Mouse (Mus musculus) midbrain, embryonic 10.5 days (tissue): ENCODE data around the gene Bcl2l15. TPM values are rescaled to one million over a fixed set of nuclear protein-coding genes. Genes with fewer than 3 reads are reported as not detected.

Experiments used
- DNase-seq: peaks from one replicate; pipeline ENCODE4 v3.0.0-alpha.2; 2017; ENCODE audit warnings: low spot score
- H3K27ac ChIP-seq: fragments of 300-500 bp; sonication (generic); replicated peaks from 2 replicates; pipeline ENCODE4 v1.5.1; 2016; ENCODE audit warnings: mild to moderate bottlenecking
- H3K27me3 ChIP-seq: fragments of 300-500 bp; sonication (generic); 2 replicates; pipeline ENCODE4 v1.6.1; 2016; ENCODE audit warnings: low read depth, mild to moderate bottlenecking; ENCODE audit not compliant: poor library complexity, severe bottlenecking
- H3K36me3 ChIP-seq: fragments of 300-500 bp; sonication (generic); 2 replicates; pipeline ENCODE4 v1.6.1; 2016; ENCODE audit warnings: mild to moderate bottlenecking, moderate library complexity
- H3K4me1 ChIP-seq: fragments of 300-500 bp; sonication (generic); 2 replicates; pipeline ENCODE4 v1.6.1; 2016
- H3K4me3 ChIP-seq: fragments of 300-500 bp; sonication (generic); 2 replicates; pipeline ENCODE4 v1.5.1; 2016; ENCODE audit warnings: mild to moderate bottlenecking, moderate library complexity
- H3K9me3 ChIP-seq: fragments of 300-500 bp; sonication (generic); replicated peaks from 2 replicates; pipeline ENCODE4 v1.6.1; 2016; ENCODE audit warnings: mild to moderate bottlenecking
- WGBS: fragments of 180-500 bp; shearing (Covaris S2); methylation state at CpG from one replicate; pipeline ENCODE4 v1.1.7; 2016; 5-methylcytosine and 5-hydroxymethylcytosine counted together
- polyA plus RNA-seq: library from polyadenylated mRNA; unstranded; fragments of >200 nt; fragmentation: Nextera tagmentation; extraction: Ambion mirVana; gene quantifications from 2 replicates; pipeline ENCODE4 v1.2.1, GENCODE M21; 2016

The Bcl2l15 gene
- polyA plus RNA-seq, 1 experiment from 2014 or later = not detected

DNA sequence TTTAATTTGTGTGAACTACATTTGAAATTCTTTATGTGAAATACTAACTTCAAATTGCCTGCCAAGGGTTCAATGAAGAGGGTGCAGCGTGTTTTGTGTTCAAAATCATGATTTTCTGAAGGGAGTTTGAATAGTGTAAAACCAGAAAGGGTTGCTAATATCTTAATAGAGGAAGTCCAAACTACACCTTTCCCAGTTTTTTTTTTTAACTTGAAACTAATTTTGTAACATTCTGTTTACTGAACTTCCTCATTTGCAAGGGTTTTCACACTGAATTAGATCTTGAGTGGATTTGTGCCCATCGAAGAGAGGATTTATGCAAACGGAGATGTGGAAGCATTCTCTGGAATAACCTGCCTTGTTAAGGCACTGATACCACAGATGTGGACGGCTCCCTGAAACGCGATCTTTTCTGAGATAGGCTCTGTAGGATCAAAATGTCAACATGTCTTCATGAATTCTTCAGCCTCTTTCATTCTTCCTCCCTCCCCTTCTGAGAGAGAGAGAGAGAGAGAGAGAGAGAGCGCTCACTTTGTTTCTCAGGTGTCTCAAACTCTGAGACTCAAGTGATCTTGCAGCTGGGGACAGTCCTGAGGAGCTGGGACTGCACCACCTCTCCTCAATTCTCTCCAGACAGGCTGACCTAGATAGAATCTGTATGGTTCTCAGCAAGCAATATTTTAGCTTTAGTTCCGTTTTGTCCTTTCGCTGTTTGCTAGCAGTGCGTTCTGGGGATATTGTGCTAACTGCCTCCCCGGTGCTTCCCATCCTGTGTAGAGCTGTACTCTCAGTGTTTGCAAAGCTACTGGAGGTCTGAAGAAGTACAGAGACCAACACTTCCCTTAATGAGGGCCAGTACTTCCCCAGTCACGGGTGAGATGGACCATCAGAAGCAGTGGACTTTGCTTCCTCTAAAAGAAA, 26.7 kb downstream of the Bcl2l15 start, which contains the start of gene Ptpn22:
Ptpn22 (plus strand) TSS at position 915 of the 921 bp plus-strand sequence.
- no peaks in the 10 kb centered on the region for H3K4me1 ChIP-seq
- no peaks in the 10 kb centered on the region for H3K36me3 ChIP-seq
- 83% methylated on average over 12 of the region's 12 CpGs for WGBS
- no peak within 1 kb of the TSS for H3K27ac ChIP-seq
- H3K27me3 ChIP-seq = no peaks in the 10 kb centered on the region
- H3K4me3 ChIP-seq = no peak within 1 kb of the TSS
- no peaks in the 10 kb centered on the region for H3K9me3 ChIP-seq
- DNase-seq = no peak

DNA sequence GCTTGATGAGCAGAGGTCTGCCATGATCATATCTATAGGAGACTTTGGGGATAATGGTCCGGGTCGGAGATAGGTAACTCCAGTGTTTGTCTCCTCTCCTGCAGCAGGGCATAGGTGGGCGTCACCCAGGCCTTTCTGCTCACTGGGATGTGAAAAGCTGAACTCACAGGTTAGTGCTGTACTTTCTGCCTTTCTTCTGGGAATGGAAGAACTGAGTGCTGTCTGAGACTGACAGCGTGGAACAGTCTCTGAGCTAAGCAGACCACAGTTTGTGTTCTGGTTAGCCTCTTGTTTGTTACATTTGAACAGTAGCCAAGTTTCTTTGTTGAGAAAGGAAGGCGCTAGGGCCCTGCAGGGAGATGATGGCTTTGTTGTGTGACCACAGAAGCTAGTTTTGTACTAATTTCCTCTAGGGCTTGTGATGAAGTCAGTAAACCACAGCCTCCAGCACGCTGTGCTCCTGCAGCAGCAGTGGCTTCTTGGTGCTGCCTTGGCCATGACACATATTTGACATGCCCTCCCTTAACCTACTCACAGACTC, 27.5 kb downstream of the Bcl2l15 start:
- no peak for DNase-seq
- no peaks in the 10 kb centered on the region for H3K36me3 ChIP-seq
- no peaks in the 10 kb centered on the region for H3K4me1 ChIP-seq
- H3K27ac ChIP-seq = no peak overlapping the region
- 89% methylated on average over 6 of the region's 6 CpGs for WGBS
- no peak overlapping the region for H3K4me3 ChIP-seq
- no peaks in the 10 kb centered on the region for H3K9me3 ChIP-seq
- H3K27me3 ChIP-seq = no peaks in the 10 kb centered on the region

DNA sequence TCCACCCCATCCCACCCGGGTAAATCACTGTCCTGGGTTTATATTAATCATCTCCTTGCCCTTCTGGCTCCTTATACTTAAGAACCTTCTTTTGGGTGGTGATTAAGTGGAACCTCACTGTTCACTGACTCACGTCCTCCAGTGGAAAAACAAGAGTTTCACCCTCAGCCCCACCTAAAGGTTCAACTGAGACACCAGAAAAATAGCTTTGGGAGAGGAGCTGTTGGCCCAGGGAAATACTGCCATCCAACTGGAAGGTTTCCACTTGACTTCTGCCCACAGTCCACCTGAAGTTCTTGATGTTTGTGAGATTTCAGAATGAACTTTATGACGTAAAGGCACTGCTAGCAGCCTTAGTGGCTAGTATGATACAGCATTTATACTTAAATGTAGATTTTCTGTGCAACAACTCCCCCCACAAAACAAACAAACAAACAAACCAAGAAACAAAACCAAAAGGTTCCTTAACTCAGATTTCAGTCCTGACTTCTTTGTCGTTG, 30.4 kb downstream of the Bcl2l15 start:
- DNase-seq = no peak
- WGBS = 88% methylated on average over 4 of the region's 4 CpGs
- Histone ChIP-seq H3K27me3 (no peaks in the 10 kb centered on the region), H3K9me3 (no peaks in the 10 kb centered on the region), H3K4me1 (no peaks in the 10 kb centered on the region), H3K36me3 (no peaks in the 10 kb centered on the region), H3K4me3 (no peak overlapping the region), H3K27ac (no peak overlapping the region)

DNA sequence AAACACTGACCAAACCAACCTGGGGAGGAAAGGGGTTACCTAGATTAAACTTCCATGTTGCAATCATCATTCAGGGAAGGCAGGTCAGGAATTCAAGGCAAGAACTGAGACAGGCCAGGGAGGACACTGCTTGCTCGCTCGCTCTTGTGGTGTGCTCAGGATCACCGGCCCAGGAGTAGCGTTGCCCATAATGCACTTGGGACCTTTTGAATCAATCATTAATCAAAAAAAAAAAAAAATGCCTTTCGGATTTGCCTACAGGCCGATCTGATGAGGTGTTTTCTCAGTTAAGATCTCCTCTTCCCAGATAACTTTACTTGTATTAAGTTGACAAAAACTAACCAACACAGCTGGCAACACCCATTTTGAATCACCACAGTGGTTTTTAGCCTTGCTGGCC, 31.8 kb downstream of the Bcl2l15 start:
- Histone ChIP-seq H3K27me3 (no peaks in the 10 kb centered on the region), H3K4me3 (no peak overlapping the region), H3K4me1 (no peaks in the 10 kb centered on the region), H3K27ac (no peak overlapping the region), H3K9me3 (no peaks in the 10 kb centered on the region), H3K36me3 (no peaks in the 10 kb centered on the region)
- DNase-seq = no peak
- WGBS = 95% methylated on average over 6 of the region's 6 CpGs

DNA sequence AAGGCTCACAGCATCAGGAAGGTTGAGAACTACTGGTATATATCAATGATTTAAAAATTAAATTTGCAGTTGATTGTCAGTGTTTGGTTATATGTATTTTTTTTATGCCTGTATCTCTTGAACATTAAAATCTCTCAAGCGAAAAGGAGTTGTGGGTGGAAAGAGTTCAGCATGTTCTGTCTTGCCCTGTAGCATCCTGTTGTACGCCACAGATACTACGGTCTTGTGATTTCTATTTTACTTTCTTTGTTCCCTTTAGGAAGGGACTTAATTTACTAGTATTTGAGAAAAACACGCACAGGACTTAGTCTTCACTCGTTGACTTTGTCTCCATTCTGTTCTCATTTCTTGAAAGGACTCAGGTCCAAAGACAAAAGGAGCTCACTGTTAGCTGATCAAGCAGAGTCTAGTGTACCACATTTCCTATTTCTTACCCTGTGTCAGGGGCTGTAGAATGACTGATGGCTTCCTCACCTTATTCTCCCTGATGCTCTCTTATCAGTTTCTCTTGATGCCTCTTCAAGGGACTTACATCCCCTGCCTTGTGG, 35.1 kb downstream of the Bcl2l15 start:
- Histone ChIP-seq H3K4me3 (no peak overlapping the region), H3K36me3 (no peaks in the 10 kb centered on the region), H3K27ac (no peak overlapping the region), H3K4me1 (no peaks in the 10 kb centered on the region), H3K27me3 (no peaks in the 10 kb centered on the region), H3K9me3 (no peaks in the 10 kb centered on the region)
- DNase-seq = no peak
- 90% methylated on average over 5 of the region's 5 CpGs for WGBS

DNA sequence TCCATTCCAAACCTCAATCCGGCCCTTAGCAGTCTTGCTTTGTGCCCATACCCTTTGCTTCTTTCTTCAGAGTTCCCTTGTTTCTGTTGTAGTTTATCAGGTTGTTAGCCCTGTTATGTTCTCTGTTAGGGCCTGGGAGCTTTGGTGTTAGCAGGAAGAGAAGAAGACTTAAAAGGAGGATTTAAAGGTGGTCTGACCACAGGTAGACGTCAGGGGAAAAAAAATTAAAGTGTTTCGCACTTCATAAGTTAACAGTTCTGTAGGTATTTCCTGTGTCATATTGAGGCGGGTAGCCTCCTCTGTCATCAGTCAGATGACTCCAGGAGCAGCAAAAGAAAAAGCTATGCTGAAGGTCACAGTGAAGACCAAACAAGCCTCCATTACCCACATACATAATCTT, 35.6 kb downstream of the Bcl2l15 start:
- Histone ChIP-seq H3K9me3 (no peaks in the 10 kb centered on the region), H3K27ac (no peak overlapping the region), H3K27me3 (no peaks in the 10 kb centered on the region), H3K4me3 (no peak overlapping the region), H3K36me3 (no peaks in the 10 kb centered on the region), H3K4me1 (no peaks in the 10 kb centered on the region)
- 92% methylated on average over 4 of the region's 4 CpGs for WGBS
- no peak for DNase-seq

DNA sequence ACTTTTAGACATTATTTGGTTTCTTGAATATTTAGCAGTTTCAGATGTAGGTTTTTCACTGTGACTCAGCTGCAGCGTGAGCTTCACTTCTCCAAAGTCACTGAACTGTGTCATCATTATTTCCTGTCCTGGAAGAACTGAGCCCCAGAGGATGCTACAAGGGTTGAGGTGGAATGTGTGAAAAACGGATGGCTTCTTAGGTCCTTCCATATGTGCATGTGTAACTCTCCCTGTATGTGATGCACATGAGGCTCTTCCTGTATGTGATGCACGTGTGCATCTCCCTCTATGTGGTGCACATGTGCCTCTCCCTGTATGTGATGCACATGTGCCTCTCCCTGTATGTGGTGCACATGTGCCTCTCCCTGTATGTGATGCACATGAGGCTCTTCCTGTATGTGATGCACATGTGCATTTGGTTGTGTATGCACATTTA, 40.3 kb downstream of the Bcl2l15 start:
- Histone ChIP-seq H3K4me3 (no peak overlapping the region), H3K27ac (no peak overlapping the region), H3K36me3 (no peaks in the 10 kb centered on the region), H3K4me1 (no peaks in the 10 kb centered on the region), H3K9me3 (no peaks in the 10 kb centered on the region), H3K27me3 (no peaks in the 10 kb centered on the region)
- DNase-seq = no peak
- 71% methylated on average over 3 of the region's 3 CpGs for WGBS

DNA sequence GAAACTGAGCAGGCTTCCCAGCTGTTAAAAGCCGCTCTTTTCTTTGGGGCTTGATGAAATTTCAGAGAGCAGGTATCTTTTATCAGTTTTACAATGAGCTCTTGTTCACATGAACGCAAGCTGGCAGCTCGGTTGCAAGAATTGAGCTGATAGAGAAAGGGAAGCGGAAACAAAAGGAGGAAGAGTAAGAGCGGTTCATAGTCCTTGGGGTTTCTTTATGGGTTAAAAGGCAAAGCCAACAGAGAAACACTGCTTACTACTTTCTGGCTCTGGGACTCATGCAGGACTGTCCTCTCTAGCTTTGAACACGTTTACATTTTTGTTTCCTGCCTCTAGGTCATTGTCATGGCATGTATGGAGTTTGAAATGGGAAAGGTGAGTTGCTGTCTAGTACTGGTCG, 41.9 kb downstream of the Bcl2l15 start:
- no peaks in the 10 kb centered on the region for H3K4me1 ChIP-seq
- no peaks in the 10 kb centered on the region for H3K36me3 ChIP-seq
- 78% methylated on average over 7 of the region's 7 CpGs for WGBS
- no peak overlapping the region for H3K4me3 ChIP-seq
- no peak overlapping the region for H3K27ac ChIP-seq
- DNase-seq = no peak
- H3K27me3 ChIP-seq = no peaks in the 10 kb centered on the region
- H3K9me3 ChIP-seq = no peaks in the 10 kb centered on the region

DNA sequence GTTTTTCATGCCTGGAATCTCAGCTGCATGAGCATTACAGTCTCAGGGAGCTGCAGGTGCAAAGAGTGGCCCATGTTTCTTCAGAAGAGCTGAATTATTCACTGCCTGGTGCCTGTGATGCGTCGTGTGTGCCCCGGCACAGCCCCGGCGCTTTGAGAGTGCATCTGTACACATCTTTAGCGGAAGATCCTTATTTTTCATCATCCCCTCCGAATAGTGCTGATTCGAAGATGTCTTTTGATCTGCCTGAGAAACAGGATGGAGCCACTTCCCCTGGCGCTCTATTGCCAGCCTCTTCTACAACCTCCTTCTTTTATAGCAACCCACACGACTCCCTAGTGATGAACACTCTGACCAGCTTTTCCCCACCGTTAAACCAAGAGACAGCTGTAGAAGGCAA, 53.5 kb downstream of the Bcl2l15 start:
- H3K27ac ChIP-seq = no peak overlapping the region
- H3K36me3 ChIP-seq = no peaks in the 10 kb centered on the region
- H3K27me3 ChIP-seq = no peaks in the 10 kb centered on the region
- no peak overlapping the region for H3K4me3 ChIP-seq
- WGBS = 85% methylated on average over 11 of the region's 11 CpGs
- no peaks in the 10 kb centered on the region for H3K4me1 ChIP-seq
- no peak for DNase-seq
- H3K9me3 ChIP-seq = no peaks in the 10 kb centered on the region

DNA sequence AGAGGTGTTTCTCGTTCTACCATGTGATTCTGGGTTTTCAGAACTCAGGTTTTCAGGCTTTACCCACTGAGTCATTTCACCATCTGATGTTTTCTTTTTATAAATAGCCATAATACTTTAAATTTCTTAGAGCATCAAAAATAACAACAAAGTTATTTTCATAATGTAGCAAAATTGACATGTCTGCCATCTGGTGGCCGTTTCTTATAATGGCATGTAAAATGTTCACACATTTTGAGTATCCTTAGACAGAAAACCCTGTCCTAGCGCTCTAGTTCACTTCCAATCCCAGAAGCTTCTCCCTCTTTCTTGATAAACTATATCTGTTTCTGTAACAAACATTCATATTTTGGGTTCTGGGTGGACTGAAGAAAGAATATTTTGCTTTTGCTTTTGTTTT, 55.2 kb downstream of the Bcl2l15 start:
- H3K4me1 ChIP-seq = no peaks in the 10 kb centered on the region
- WGBS = 31% methylated on average over 3 of the region's 3 CpGs
- no peak for DNase-seq
- no peak overlapping the region for H3K27ac ChIP-seq
- H3K4me3 ChIP-seq = no peak overlapping the region
- H3K36me3 ChIP-seq = no peaks in the 10 kb centered on the region
- H3K9me3 ChIP-seq = no peaks in the 10 kb centered on the region
- H3K27me3 ChIP-seq = no peaks in the 10 kb centered on the region

DNA sequence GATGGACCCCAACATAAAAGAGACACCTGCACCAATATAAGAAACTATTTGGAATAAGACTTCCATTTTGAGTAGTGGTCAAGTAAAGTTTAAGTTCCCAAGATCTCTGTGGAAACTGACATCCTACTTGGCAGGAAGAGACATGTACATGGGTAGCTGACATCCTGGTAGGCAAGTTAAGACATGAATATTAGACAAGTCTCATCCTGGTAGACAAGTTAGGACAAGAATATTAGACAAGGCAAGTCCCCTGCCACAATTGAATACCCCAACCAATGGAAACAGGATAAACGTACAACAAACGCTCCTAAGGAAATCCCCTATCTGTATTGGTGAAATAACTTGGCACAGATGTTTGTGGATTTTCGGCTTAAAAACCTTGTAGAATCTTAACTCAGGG, 61.0 kb downstream of the Bcl2l15 start:
- no peaks in the 10 kb centered on the region for H3K4me1 ChIP-seq
- no peak overlapping the region for H3K27ac ChIP-seq
- H3K9me3 ChIP-seq = no peaks in the 10 kb centered on the region
- H3K36me3 ChIP-seq = no peaks in the 10 kb centered on the region
- DNase-seq = no peak
- no peak overlapping the region for H3K4me3 ChIP-seq
- 88% methylated on average over 3 of the region's 3 CpGs for WGBS
- H3K27me3 ChIP-seq = no peaks in the 10 kb centered on the region
